Mouse (Mus musculus): ENCODE data around the gene 1700015F17Rik.

DNA sequence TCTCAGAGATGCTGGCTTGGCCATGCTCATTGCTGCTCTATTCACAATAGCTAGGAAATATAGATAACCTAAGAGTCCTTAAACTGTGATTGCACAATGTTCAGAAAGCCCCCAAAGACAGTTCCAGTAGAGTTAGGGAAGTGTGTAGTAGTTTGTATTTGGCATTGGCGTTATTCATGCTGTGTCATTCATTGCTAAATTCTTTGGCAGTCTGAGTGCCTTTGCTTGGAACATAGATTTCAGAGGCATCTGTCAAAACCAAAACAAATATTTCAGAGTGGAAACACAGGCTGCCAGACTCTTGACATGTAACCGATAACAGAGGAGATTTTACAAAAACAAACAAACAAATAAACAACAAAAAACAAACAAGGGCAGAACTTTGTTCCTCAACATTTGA, 22.6 kb upstream of the 1700015F17Rik start:
- no peak for TF ChIP-seq CTCF (IDR thresholded peaks at IDR 0.05; ENCODE audit: extremely low read depth, insufficient read depth, low read length)
- no peak for TF ChIP-seq POLR2A (IDR thresholded peaks at IDR 0.05; ENCODE audit: extremely low read depth, insufficient read depth, low read length)

Data from cortical plate, adult 2 months (tissue).